Mouse (Mus musculus) myocyte (in vitro differentiated cells): Measurements from ENCODE around the gene Nbas. TPM values are rescaled to one million over a fixed set of nuclear protein-coding genes. Genes with fewer than 3 reads are reported as not detected.

Experiments used
- H3K27me3 ChIP-seq: one replicate; pipeline ENCODE4 v1.6.1; 2011; ENCODE audit not compliant: control insufficient read depth, insufficient read depth, insufficient read length
- H3K36me3 ChIP-seq: one replicate; pipeline ENCODE4 v1.6.1; 2011; ENCODE audit not compliant: control insufficient read depth, insufficient read depth
- H3K4me2 ChIP-seq: one replicate; pipeline ENCODE4 v1.6.1; 2011; ENCODE audit warnings: low read depth, control low read depth
- H3K4me3 ChIP-seq: one replicate; pipeline ENCODE4 v1.5.1; 2011; ENCODE audit warnings: mild to moderate bottlenecking, control low read depth, moderate library complexity
- H3K79me2 ChIP-seq: one replicate; pipeline ENCODE4 v1.6.1; 2011; ENCODE audit not compliant: control insufficient read depth, insufficient read depth
- H3ac ChIP-seq: one replicate; pipeline ENCODE4 v1.6.1; 2011; ENCODE audit not compliant: control insufficient read depth, insufficient read length
- CEBPB ChIP-seq: IDR thresholded peaks from 2 replicates; pipeline ENCODE4 v1.6.1; 2011; ENCODE audit warnings: mild to moderate bottlenecking, moderate library complexity; ENCODE audit not compliant: poor library complexity, insufficient read depth, severe bottlenecking
- E2F4 ChIP-seq: IDR thresholded peaks from one replicate; pipeline ENCODE4 v1.6.1; 2011; ENCODE audit warnings: mild to moderate bottlenecking, control low read depth, moderate library complexity; ENCODE audit not compliant: insufficient read depth
- MAX ChIP-seq: IDR thresholded peaks from one replicate; pipeline ENCODE4 v1.6.1; 2011; ENCODE audit warnings: low read depth, mild to moderate bottlenecking, control low read depth
- MYOD1 ChIP-seq, 3 experiments: IDR thresholded peaks; one replicate each; pipeline ENCODE4 v1.6.1; 2011; ENCODE audit warnings: control low read depth in 2 of 3, low read depth in 2 of 3, mild to moderate bottlenecking in 2 of 3, moderate library complexity in 1 of 3; ENCODE audit not compliant: insufficient read length in 2 of 3, control insufficient read depth in 1 of 3
- MYOG ChIP-seq, 3 experiments: IDR thresholded peaks; one replicate each; pipeline ENCODE4 v1.6.1; 2011; ENCODE audit warnings: control low read depth in 2 of 3, low read depth in 2 of 3, mild to moderate bottlenecking in 2 of 3; ENCODE audit not compliant: insufficient read length in 2 of 3, control insufficient read depth in 1 of 3, insufficient read depth in 1 of 3
- POLR2A ChIP-seq: IDR thresholded peaks from one replicate; pipeline ENCODE4 v1.6.1; 2011; ENCODE audit warnings: low read depth, mild to moderate bottlenecking, control low read depth, moderate library complexity; ENCODE audit not compliant: insufficient read length
- POLR2AphosphoS2 ChIP-seq: IDR thresholded peaks from one replicate; pipeline ENCODE4 v1.6.1; 2011; ENCODE audit warnings: low read depth, control low read depth; ENCODE audit not compliant: insufficient read length
- REST ChIP-seq: IDR thresholded peaks from one replicate; pipeline ENCODE4 v1.6.1; 2011; ENCODE audit warnings: mild to moderate bottlenecking, control low read depth, moderate library complexity; ENCODE audit not compliant: insufficient read depth, insufficient read length
- SRF ChIP-seq: IDR thresholded peaks from one replicate; pipeline ENCODE4 v1.6.1; 2011; ENCODE audit warnings: low read depth; ENCODE audit not compliant: control insufficient read depth, insufficient read length
- TCF12 ChIP-seq: IDR thresholded peaks from one replicate; pipeline ENCODE4 v1.6.1; 2011; ENCODE audit warnings: mild to moderate bottlenecking, control low read depth; ENCODE audit not compliant: poor library complexity, insufficient read depth, severe bottlenecking
- TCF3 ChIP-seq: IDR thresholded peaks from one replicate; pipeline ENCODE4 v1.6.1; 2011; ENCODE audit warnings: low read depth, control low read depth; ENCODE audit not compliant: insufficient read length
- USF1 ChIP-seq: IDR thresholded peaks from one replicate; pipeline ENCODE4 v1.6.1; 2011; ENCODE audit warnings: low read depth, mild to moderate bottlenecking, control low read depth, moderate library complexity
- polyA plus RNA-seq: library from polyadenylated mRNA; unstranded; fragments of >200 nt; fragmentation: generic; extraction: Trizol; gene quantifications from one replicate; pipeline ENCODE4 v1.2.1, GENCODE M21; 2012; ENCODE audit warnings: missing spikeins

Nbas gene
- polyA plus RNA-seq, 1 experiment = 14.5 TPM

GRCm38 (mm10) chr12:13356201-13356600 lies 87.3 kb downstream of the Nbas start:
- Histone ChIP-seq H3K36me3 (peaks cover 25% of the 10 kb centered on the region), H3K4me2 (no peak overlapping the region), H3ac (no peak overlapping the region), H3K4me3 (no peak overlapping the region), H3K79me2 (no peaks in the 10 kb centered on the region), H3K27me3 (no peaks in the 10 kb centered on the region)
- TF ChIP-seq REST (no peak), MYOG (IDR thresholded peaks at IDR 0.05; ENCODE audit: control insufficient read depth in 1 of 3, insufficient read depth in 1 of 3, insufficient read length in 2 of 3, low read depth in 2 of 3) (no peak), SRF (no peak), CEBPB (no peak), USF1 (no peak), E2F4 (no peak), POLR2A (no peak), TCF12 (no peak), MAX (no peak), MYOD1 (IDR thresholded peaks at IDR 0.05; ENCODE audit: control insufficient read depth in 1 of 3, insufficient read length in 2 of 3, low read depth in 2 of 3) (no peak), POLR2AphosphoS2 (no peak), TCF3 (no peak)

GRCm38 (mm10) chr12:13356769-13357168 lies 87.8 kb downstream of the Nbas start:
- Histone ChIP-seq H3K4me2 (no peak overlapping the region), H3K4me3 (no peak overlapping the region), H3K79me2 (no peaks in the 10 kb centered on the region), H3K36me3 (peaks cover 27% of the 10 kb centered on the region), H3K27me3 (no peaks in the 10 kb centered on the region), H3ac (no peak overlapping the region)
- TF ChIP-seq POLR2AphosphoS2 (no peak), POLR2A (no peak), MYOG (IDR thresholded peaks at IDR 0.05; ENCODE audit: control insufficient read depth in 1 of 3, insufficient read depth in 1 of 3, insufficient read length in 2 of 3, low read depth in 2 of 3) (no peak), E2F4 (no peak), TCF12 (no peak), TCF3 (no peak), MYOD1 (IDR thresholded peaks at IDR 0.05; ENCODE audit: control insufficient read depth in 1 of 3, insufficient read length in 2 of 3, low read depth in 2 of 3) (no peak), REST (no peak), SRF (no peak), MAX (no peak), CEBPB (no peak), USF1 (no peak)

- Histone ChIP-seq H3K27me3 (no peaks in the 10 kb centered on the region), H3K4me2 (no peak overlapping the region), H3ac (no peak overlapping the region), H3K36me3 (peaks cover 32% of the 10 kb centered on the region), H3K79me2 (no peaks in the 10 kb centered on the region), H3K4me3 (no peak overlapping the region)
- no peak for TF ChIP-seq TCF12
Measured at GRCm38 (mm10) chr12:13357229-13357628, 88.3 kb downstream of the Nbas start.

- Histone ChIP-seq H3K27me3 (no peaks in the 10 kb centered on the region), H3K79me2 (no peaks in the 10 kb centered on the region), H3K4me3 (no peak overlapping the region), H3K4me2 (no peak overlapping the region), H3ac (no peak overlapping the region), H3K36me3 (peaks cover 34% of the 10 kb centered on the region)
- TF ChIP-seq MYOG (IDR thresholded peaks at IDR 0.05; ENCODE audit: control insufficient read depth in 1 of 3, insufficient read depth in 1 of 3, insufficient read length in 2 of 3, low read depth in 2 of 3) = no peak
- no peak for TF ChIP-seq E2F4
- no peak for TF ChIP-seq POLR2A
- TF ChIP-seq MAX = no peak
- no peak for TF ChIP-seq REST
- TF ChIP-seq POLR2AphosphoS2 = no peak
- TF ChIP-seq TCF12 = no peak
- no peak for TF ChIP-seq USF1
- TF ChIP-seq CEBPB = no peak
- no peak for TF ChIP-seq MYOD1 (IDR thresholded peaks at IDR 0.05; ENCODE audit: control insufficient read depth in 1 of 3, insufficient read length in 2 of 3, low read depth in 2 of 3)
- no peak for TF ChIP-seq SRF
- no peak for TF ChIP-seq TCF3
Measured at GRCm38 (mm10) chr12:13358849-13359248, 89.9 kb downstream of the Nbas start.

GRCm38 (mm10) chr12:13360183-13360811 lies 91.4 kb downstream of the Nbas start:
- TF ChIP-seq TCF3 (no peak), POLR2A (no peak), MYOG (IDR thresholded peaks at IDR 0.05; ENCODE audit: control insufficient read depth in 1 of 3, insufficient read depth in 1 of 3, insufficient read length in 2 of 3, low read depth in 2 of 3) (no peak), POLR2AphosphoS2 (no peak), TCF12 (no peak), E2F4 (no peak), SRF (no peak), REST (no peak), CEBPB (no peak), MYOD1 (IDR thresholded peaks at IDR 0.05; ENCODE audit: control insufficient read depth in 1 of 3, insufficient read length in 2 of 3, low read depth in 2 of 3) (no peak), USF1 (no peak), MAX (no peak)
- H3K36me3 ChIP-seq = peaks cover 34% of the 10 kb centered on the region

More at GRCm38 (mm10) chr12:13360183-13360811, 91.4 kb downstream of the Nbas start:
- H3K4me3 ChIP-seq = no peak overlapping the region
- no peaks in the 10 kb centered on the region for H3K79me2 ChIP-seq
- no peak overlapping the region for H3ac ChIP-seq
- H3K4me2 ChIP-seq = no peak overlapping the region
- no peaks in the 10 kb centered on the region for H3K27me3 ChIP-seq
